Mouse (Mus musculus) myocyte (in vitro differentiated cells): ENCODE measurements around the gene Cd7.
"Not testable (repeated sequence)": the region's sequence is repeated elsewhere in the genome, so short reads cannot be mapped to it uniquely, and the experiment has no call there.

Source experiments
- POLR2A ChIP-seq: IDR thresholded peaks from one replicate; pipeline ENCODE4 v1.6.1; 2011; ENCODE audit warnings: low read depth, mild to moderate bottlenecking, control low read depth, moderate library complexity; ENCODE audit not compliant: insufficient read length
- TCF12 ChIP-seq: IDR thresholded peaks from one replicate; pipeline ENCODE4 v1.6.1; 2011; ENCODE audit warnings: mild to moderate bottlenecking, control low read depth; ENCODE audit not compliant: poor library complexity, insufficient read depth, severe bottlenecking

DNA sequence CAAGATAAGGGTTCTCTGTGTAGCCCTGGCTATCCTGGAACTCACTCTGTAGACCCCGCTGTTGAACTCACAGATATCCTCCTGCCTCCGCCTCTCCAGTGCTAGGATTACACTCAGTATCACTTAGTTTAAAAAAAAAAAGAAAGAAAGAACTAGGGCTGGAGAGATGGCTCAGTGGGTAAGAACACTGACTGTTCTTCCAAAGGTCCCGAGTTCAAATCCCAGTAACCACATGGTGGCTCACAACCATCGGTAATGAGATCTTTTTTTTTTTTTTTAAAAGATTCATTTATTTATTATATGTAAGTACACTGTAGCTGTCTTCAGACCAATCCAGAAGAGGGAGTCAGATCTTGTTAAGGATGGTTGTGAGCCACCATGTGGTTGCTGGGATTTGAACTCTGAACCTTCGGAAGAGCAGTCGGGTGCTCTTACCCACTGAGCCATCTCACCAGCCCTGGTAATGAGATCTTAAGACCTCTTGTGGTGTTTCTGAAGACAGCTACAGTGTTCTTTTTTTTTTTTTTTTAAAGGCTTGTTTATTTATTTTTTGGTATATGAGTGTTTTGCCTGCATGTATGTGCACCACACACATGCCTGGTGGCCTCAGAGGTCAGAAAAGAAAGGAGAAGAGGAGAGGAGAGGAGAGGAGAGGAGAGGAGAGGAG, 21.3 kb upstream of the Cd7 start:
- not testable (repeated sequence) for TF ChIP-seq TCF12, POLR2A
